Mouse (Mus musculus): Measurements from ENCODE around the gene Mfsd4b1.
"Not testable (repeated sequence)": the region's sequence is repeated elsewhere in the genome, so short reads cannot be mapped to it uniquely, and the experiment has no call there.

Mfsd4b1 gene

GRCm38 (mm10) chr10:40034956-40035355, 9.9 kb upstream of the Mfsd4b1 start:
- in situ Hi-C loops (cut with MboI, MseI), result no loop called here

- in situ Hi-C loops (cut with MboI, MseI), result no loop called here
Observed at GRCm38 (mm10) chr10:40032897-40033296, 7.8 kb upstream of the Mfsd4b1 start.

GRCm38 (mm10) chr10:40030716-40031115, 5.6 kb upstream of the Mfsd4b1 start:
- in situ Hi-C loops (cut with MboI, MseI), result no loop called here

GRCm38 (mm10) chr10:40029610-40030009, 4.5 kb upstream of the Mfsd4b1 start:
- in situ Hi-C loops (cut with MboI, MseI), result no loop called here

GRCm38 (mm10) chr10:40028091-40028490, 3.0 kb upstream of the Mfsd4b1 start:
- in situ Hi-C loops (cut with MboI, MseI), result no loop called here

GRCm38 (mm10) chr10:40026546-40026945, 1.5 kb upstream of the Mfsd4b1 start:
- in situ Hi-C loops (cut with MboI, MseI), result no loop called here

GRCm38 (mm10) chr10:40025560-40025959, 492 bp upstream of the Mfsd4b1 start:
- in situ Hi-C loops (cut with MboI, MseI), result no loop called here

GRCm38 (mm10) chr10:40020401-40020800, 4.7 kb downstream of the Mfsd4b1 start:
- in situ Hi-C loops (cut with MboI, MseI), result loop anchor here (5.0 kb wide), 1 partner anchor 58 kb away; the partner anchor contains the start of gene Mfsd4b3

GRCm38 (mm10) chr10:40019492-40019891, 5.6 kb downstream of the Mfsd4b1 start:
- in situ Hi-C loops (cut with MboI, MseI), result no loop called here

- in situ Hi-C loops (cut with MboI, MseI), result no loop called here
Observed at GRCm38 (mm10) chr10:40018261-40018860, 6.7 kb downstream of the Mfsd4b1 start.

GRCm38 (mm10) chr10:40009591-40009990, 15.5 kb downstream of the Mfsd4b1 start:
- in situ Hi-C loops (cut with MboI, MseI), result no loop called here

GRCm38 (mm10) chr10:40008847-40009246, 16.2 kb downstream of the Mfsd4b1 start:
- in situ Hi-C loops (cut with MboI, MseI), result not testable (repeated sequence)

GRCm38 (mm10) chr10:40007953-40008352, 17.1 kb downstream of the Mfsd4b1 start:
- in situ Hi-C loops (cut with MboI, MseI), result no loop called here

- in situ Hi-C loops (cut with MboI, MseI), result no loop called here
Observed at GRCm38 (mm10) chr10:40006963-40007362, 18.1 kb downstream of the Mfsd4b1 start.

- in situ Hi-C loops (cut with MboI, MseI), result no loop called here
Observed at GRCm38 (mm10) chr10:40000746-40001145, 24.3 kb downstream of the Mfsd4b1 start.

GRCm38 (mm10) chr10:39991155-39991554, 33.9 kb downstream of the Mfsd4b1 start:
- in situ Hi-C loops (cut with MboI, MseI), result no loop called here

GRCm38 (mm10) chr10:39986466-39986865, 38.6 kb downstream of the Mfsd4b1 start, which contains the start of gene Mfsd4b5:
TSS of gene Mfsd4b5 (minus strand) at chr10:39986646.
- in situ Hi-C loops (cut with MboI, MseI), result no loop called here

GRCm38 (mm10) chr10:39982604-39983003, 42.5 kb downstream of the Mfsd4b1 start:
- in situ Hi-C loops (cut with MboI, MseI), result no loop called here

GRCm38 (mm10) chr10:39978231-39978630, 46.8 kb downstream of the Mfsd4b1 start:
- in situ Hi-C loops (cut with MboI, MseI), result no loop called here

GRCm38 (mm10) chr10:39977346-39977745, 47.7 kb downstream of the Mfsd4b1 start:
- in situ Hi-C loops (cut with MboI, MseI), result no loop called here

- in situ Hi-C loops (cut with MboI, MseI), result no loop called here
Observed at GRCm38 (mm10) chr10:39975771-39976170, 49.3 kb downstream of the Mfsd4b1 start.

GRCm38 (mm10) chr10:39974982-39975381, 50.1 kb downstream of the Mfsd4b1 start:
- in situ Hi-C loops (cut with MboI, MseI), result no loop called here

- in situ Hi-C loops (cut with MboI, MseI), result no loop called here
Observed at GRCm38 (mm10) chr10:39967512-39967911, 57.6 kb downstream of the Mfsd4b1 start.

GRCm38 (mm10) chr10:39961906-39962305, 63.2 kb downstream of the Mfsd4b1 start:
- in situ Hi-C loops (cut with MboI, MseI), result loop anchor here (5.0 kb wide), 3 partner anchors 60 to 250 kb away; no protein-coding TSS in a partner anchor

Data from T-helper 2 cell (primary cell).